Mouse (Mus musculus): ENCODE data around the gene C1qb. TPM values are rescaled to one million over a fixed set of nuclear protein-coding genes. Genes with fewer than 3 reads are reported as not detected.

Gene C1qb
- polyA plus RNA-seq, 1 experiment from 2014 or later = 46.0 TPM

- Histone ChIP-seq H3K27ac (ENCODE audit: low read depth) (no peak overlapping the region), H3K9ac (no peak overlapping the region), H3K36me3 (ENCODE audit: insufficient read depth) (no peaks in the 10 kb centered on the region), H3K4me1 (ENCODE audit: insufficient read depth) (peaks cover 50% of the 10 kb centered on the region), H3K27me3 (ENCODE audit: insufficient read depth, low read length) (peaks cover 16% of the 10 kb centered on the region; the same call in 1 of the 2 replicates), H3K9me3 (ENCODE audit: low read depth, low read length) (no peaks in the 10 kb centered on the region), H3K4me3 (ENCODE audit: low read depth, low read length) (no peak overlapping the region), H3K4me2 (peak overlapping the region; percentile 25; the same call in 1 of the 2 replicates)
- 35% methylated on average over 9 of the region's 9 CpGs for WGBS
- DNase-seq = peak; percentile 37
- no peak for ATAC-seq (ENCODE audit: insufficient read depth)
- TF ChIP-seq CTCF (IDR thresholded peaks at IDR 0.05; ENCODE audit: low read depth) = no peak
Observed at GRCm38 (mm10) chr4:136830272-136830823, 55.6 kb downstream of the C1qb start.

Other genes with a start within 250 kb of the C1qb start
- 7.9 and 8.5 TPM in 2 replicates for gene Ephb2, start 50.2 kb downstream of the C1qb start, polyA plus RNA-seq (2014; fragmentation: Nextera tagmentation; extraction: Ambion mirVana)
- 27.3 TPM in 2 replicates for gene C1qc, start 6.9 kb upstream of the C1qb start, polyA plus RNA-seq (2014; fragmentation: Nextera tagmentation; extraction: Ambion mirVana)
- gene C1qa, start 12.6 kb upstream of the C1qb start, polyA plus RNA-seq (2014; fragmentation: Nextera tagmentation; extraction: Ambion mirVana) = 26.2 and 29.6 TPM in 2 replicates
- gene Epha8, start 70.6 kb upstream of the C1qb start, polyA plus RNA-seq (2014; fragmentation: Nextera tagmentation; extraction: Ambion mirVana) = 0.62 TPM in 2 replicates
- 5.4 and 5.5 TPM in 2 replicates for gene Zbtb40, start 162.6 kb upstream of the C1qb start, polyA plus RNA-seq (2014; fragmentation: Nextera tagmentation; extraction: Ambion mirVana)

Data from lung, embryonic 14.5 days (tissue).